Mouse (Mus musculus): ENCODE measurements around the gene Nampt.

Nampt gene

GRCm38 (mm10) chr12:32819416-32819815 lies at the start of gene Nampt:
Nampt (plus strand) TSS chr12:32819545.
- DNase-seq = peak; percentile 21

- DNase-seq = no peak
Observed at GRCm38 (mm10) chr12:32770766-32771165, 48.6 kb upstream of the Nampt start.

GRCm38 (mm10) chr12:32774592-32774991 lies 44.8 kb upstream of the Nampt start:
- DNase-seq = no peak

- no peak for DNase-seq
Observed at GRCm38 (mm10) chr12:32789092-32789491, 30.3 kb upstream of the Nampt start.

GRCm38 (mm10) chr12:32795765-32796471 lies 23.4 kb upstream of the Nampt start:
- no peak for DNase-seq

- no peak for DNase-seq
Observed at GRCm38 (mm10) chr12:32797438-32797837, 21.9 kb upstream of the Nampt start.

- DNase-seq = no peak
Observed at GRCm38 (mm10) chr12:32801078-32801477, 18.3 kb upstream of the Nampt start.

GRCm38 (mm10) chr12:32805559-32805958 lies 13.8 kb upstream of the Nampt start:
- no peak for DNase-seq

GRCm38 (mm10) chr12:32819823-32820605 lies 669 bp downstream of the Nampt start:
- DNase-seq = peak; percentile 99

GRCm38 (mm10) chr12:32820688-32821503 lies 1.6 kb downstream of the Nampt start:
- DNase-seq = peak; percentile 79

GRCm38 (mm10) chr12:32821504-32822011 lies 2.2 kb downstream of the Nampt start:
- no peak for DNase-seq

- DNase-seq = no peak
Observed at GRCm38 (mm10) chr12:32822066-32822465, 2.7 kb downstream of the Nampt start.

- no peak for DNase-seq
Observed at GRCm38 (mm10) chr12:32824586-32824985, 5.2 kb downstream of the Nampt start.

- peak; percentile 77 for DNase-seq
Observed at GRCm38 (mm10) chr12:32826971-32827370, 7.6 kb downstream of the Nampt start.

- no peak for DNase-seq
Observed at GRCm38 (mm10) chr12:32828137-32828760, 8.9 kb downstream of the Nampt start.

- DNase-seq = no peak
Observed at GRCm38 (mm10) chr12:32829321-32830090, 10.2 kb downstream of the Nampt start.

- DNase-seq = no peak
Observed at GRCm38 (mm10) chr12:32832076-32832475, 12.7 kb downstream of the Nampt start.

GRCm38 (mm10) chr12:32834781-32835180 lies 15.4 kb downstream of the Nampt start:
- no peak for DNase-seq

GRCm38 (mm10) chr12:32835235-32835634 lies 15.9 kb downstream of the Nampt start:
- DNase-seq = no peak

- DNase-seq = no peak
Observed at GRCm38 (mm10) chr12:32838406-32838805, 19.1 kb downstream of the Nampt start.

GRCm38 (mm10) chr12:32838954-32839353 lies 19.6 kb downstream of the Nampt start:
- DNase-seq = no peak

GRCm38 (mm10) chr12:32841442-32841900 lies 22.1 kb downstream of the Nampt start:
- no peak for DNase-seq
